Mouse (Mus musculus): ENCODE measurements around the gene Xxylt1.

Gene Xxylt1

GRCm38 (mm10) chr16:31060714-31061113 is 20.5 kb downstream of the Xxylt1 start:
- no peak for DNase-seq

GRCm38 (mm10) chr16:31060226-31060625 is 21.0 kb downstream of the Xxylt1 start:
- no peak for DNase-seq

DNA sequence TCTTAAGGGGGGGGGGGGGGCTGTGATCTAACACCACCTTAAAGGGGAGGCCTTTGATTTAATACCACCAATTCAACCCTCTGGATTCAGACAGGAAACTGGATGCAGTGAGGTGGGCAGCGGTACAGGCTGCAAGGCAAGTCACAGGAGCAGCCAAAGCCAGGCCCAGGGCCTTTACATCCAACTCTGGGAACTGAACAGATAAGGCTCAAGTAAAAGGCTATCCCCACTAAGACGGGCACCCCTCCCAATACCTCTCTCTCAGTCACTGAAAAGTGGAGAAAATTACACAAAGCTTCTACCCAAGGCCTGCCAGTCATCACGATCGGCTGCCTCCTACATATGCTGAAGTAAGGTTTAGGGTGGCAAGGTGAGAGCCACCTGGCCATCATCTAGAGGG is 21.5 kb downstream of the Xxylt1 start:
- no peak for DNase-seq

GRCm38 (mm10) chr16:31052812-31053211 is 28.4 kb downstream of the Xxylt1 start:
- DNase-seq: no peak

DNA sequence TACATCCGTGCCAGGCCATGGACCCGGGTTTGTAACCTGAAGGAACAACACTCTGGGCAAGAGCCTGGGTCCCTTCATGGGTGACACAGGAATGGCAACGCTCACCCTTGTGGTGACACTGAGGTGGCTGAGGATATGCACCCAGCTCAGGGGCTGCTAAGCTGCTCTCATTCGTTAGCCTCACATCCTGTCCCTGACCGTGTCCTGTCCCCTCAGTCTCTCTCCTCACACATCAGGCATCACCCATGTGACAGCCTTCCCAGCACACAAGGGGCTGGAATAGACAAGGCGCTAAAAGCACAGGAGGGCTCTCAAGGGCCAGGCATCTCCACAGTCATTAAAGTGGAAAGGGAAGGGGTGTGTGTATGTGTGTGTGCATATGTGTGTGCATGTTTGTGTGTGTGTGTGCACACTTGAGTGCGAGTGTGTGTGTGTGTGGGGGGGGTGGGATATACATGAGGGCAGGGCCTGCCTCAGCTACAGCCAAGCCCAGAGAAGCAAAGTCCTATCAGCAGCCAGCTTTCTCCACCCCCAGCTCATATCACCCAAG is 29.0 kb downstream of the Xxylt1 start:
- no peak for DNase-seq

- no peak for DNase-seq
These were observed 30.5 kb downstream of the Xxylt1 start for GRCm38 (mm10) chr16:31050701-31051100.

DNA sequence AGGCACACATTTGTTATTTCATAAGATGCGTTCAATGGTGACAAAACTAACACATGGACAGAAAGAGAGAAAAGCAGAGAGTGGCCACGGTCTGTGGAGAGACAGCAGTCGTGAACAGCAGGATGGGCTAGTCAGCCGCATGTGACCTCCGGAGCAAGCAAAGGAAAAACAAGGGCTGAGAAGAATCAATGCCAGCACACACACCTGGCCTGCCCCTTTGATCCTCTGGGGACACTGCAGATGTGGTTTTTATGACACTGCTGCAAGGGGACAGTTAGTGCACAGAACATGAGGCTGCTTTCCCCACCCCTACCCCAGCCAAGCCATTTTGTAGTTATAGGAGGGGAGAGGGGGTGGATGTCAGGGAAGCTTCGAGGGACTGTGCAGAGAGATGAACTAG is 33.0 kb downstream of the Xxylt1 start:
- no peak for DNase-seq

DNA sequence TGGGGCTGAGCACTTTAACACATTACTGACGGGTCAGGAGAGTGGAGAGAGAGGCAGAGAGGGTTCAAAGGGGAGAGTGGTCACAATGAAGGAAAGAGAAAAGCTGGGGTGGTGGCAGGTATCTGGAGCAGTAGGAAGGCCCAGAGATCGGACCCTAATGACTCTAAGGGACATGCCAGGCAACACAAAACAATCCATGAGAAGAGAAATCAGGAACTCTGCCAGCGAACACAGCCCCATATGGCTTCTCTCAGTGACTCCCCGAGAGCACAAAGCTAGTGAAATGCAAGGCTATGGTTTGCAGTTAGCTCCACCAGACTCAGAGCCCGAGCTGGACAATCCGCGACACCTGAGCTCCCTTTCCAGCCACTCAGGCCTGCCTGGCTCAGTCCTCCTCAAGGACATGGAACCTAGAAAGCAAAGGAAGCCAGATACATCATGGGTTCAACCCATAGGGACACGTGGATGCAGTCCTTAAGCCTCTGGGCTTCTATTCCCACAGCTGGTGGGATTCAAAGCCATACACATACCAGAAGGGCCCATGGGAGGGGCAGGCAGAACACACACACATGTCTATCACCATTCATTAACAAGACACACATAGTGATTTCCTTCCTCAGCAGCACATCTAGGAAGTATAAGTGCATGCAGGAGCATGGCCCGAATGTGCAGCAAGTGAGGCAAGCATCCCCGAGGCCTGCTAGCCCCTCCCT is 33.9 kb downstream of the Xxylt1 start:
- DNase-seq: peak; percentile 46 to 63

DNA sequence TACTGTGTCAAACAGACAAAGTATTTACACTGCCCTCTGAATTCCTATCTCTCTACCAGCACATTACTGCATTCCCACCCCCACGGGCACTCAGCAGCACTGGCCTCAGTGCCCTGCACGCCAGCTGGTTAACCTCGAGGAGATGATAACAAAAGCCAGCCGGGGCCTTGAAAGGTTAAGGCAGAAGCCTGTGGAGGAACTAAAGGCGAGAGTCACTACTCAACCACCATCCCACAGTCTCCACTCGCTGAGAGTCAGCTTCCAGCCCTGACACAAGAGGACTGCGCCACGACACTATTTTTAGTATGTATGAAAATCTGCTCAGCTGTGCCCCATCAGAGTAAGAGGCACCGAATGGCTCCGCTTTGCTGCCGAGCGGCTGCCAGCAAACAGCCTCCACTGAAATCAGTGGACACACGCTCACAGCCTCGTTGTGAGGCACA is 35.0 kb downstream of the Xxylt1 start:
- DNase-seq: peak; percentile 38 to 47

DNA sequence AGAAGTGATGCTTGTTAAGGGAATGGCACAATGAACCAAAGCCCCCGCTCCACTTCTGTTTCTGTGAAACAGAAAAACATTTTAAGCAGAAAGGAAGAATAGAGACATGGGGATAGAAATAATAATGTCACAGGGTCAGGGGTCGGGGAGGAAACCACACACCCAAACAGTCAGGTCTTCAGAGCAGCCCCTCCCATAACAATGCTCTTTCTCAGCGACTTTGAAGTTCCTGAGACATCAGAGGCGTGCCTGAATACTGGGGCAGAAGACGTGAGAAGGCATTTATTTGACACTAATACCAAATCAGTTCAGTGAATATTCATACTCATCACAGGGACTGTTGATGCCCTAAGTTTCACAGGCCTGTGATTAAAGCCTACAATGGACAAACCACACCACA is 36.0 kb downstream of the Xxylt1 start:
- no peak for DNase-seq

DNA sequence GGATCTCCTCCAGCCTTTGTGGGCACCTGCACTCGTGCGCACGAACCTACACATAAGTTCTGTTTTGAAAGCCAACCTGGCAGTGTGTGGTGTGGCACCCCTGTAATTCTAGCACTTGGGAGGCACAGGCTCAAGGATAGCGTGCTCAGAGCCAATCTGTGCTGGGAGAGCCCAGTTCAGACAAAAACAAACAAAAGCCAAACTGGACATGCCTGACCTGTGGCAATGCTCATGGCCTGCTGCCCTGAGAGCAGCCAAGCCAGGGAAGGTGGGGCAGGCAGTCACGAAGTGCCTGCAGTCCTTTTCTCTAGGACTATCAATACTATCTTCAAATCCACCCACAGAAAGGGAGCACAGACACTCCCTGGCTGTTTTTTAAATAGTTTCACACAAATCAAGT is 38.1 kb downstream of the Xxylt1 start:
- DNase-seq: no peak

- DNase-seq: no peak
These were observed 39.7 kb downstream of the Xxylt1 start for GRCm38 (mm10) chr16:31041566-31041965.

DNA sequence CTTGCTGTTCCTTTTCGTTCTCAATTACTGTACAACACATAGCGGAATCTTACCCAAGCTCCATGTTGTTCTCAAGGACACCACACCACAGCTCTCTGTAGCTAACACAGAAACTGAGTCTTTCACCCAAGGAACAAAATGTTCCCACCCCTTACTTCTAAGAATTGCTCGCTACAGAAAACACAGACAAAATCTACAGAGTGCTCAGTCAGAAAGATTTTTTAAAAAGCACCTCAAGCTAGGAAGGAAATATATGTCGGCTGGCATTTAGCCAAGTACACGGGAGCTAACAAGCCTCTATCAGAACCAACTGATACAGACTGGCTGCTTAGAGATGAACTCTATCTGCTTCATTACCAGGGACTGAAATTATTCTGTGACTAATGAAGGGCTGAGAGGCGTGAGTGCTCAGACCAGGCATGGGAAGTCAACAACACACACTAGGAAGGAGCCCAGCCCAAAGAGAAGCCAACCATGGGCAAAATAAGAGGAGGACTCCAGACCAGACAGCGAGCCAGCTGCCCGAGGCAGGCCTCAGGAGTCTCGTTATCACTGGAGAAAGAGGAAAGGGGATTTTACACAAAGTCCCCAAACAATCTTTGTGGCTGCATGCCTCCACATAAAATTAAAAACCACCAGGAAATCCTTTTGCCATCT is 41.3 kb downstream of the Xxylt1 start:
- no peak for DNase-seq

- DNase-seq: no peak
These were observed 43.8 kb downstream of the Xxylt1 start for GRCm38 (mm10) chr16:31037431-31037830.

DNA sequence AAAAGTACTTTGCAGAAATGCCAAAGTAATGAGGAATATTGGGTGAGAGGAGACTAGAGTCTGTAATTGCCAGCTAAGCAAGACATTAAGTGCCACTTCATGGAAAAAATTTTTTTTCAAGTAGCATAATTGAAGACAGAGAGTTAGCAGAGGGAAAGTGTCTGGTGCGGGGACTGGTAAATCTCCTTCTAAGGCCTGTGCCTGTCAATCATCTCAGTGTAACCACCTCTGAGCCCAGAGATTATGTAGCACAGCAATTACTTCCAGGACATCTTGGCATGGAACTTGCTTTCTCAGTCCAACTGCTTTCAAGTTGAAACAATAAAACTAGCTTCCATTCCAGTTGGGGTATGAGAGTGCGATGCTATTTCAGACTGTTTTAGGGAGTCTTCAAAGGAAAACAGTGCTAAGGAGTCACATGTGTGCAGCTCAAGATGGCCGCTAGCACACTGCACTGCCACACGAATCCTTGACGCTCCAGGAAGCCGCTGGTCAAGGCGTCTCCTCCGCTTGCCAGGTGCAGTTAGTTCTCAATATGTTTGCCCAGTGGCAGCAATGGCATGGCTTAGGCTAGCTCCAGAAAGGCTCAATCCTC is 45.5 kb downstream of the Xxylt1 start:
- DNase-seq: no peak

- DNase-seq: no peak
These were observed 46.0 kb downstream of the Xxylt1 start for GRCm38 (mm10) chr16:31035235-31035634.

GRCm38 (mm10) chr16:31034051-31034450 is 47.2 kb downstream of the Xxylt1 start:
- DNase-seq: no peak

DNA sequence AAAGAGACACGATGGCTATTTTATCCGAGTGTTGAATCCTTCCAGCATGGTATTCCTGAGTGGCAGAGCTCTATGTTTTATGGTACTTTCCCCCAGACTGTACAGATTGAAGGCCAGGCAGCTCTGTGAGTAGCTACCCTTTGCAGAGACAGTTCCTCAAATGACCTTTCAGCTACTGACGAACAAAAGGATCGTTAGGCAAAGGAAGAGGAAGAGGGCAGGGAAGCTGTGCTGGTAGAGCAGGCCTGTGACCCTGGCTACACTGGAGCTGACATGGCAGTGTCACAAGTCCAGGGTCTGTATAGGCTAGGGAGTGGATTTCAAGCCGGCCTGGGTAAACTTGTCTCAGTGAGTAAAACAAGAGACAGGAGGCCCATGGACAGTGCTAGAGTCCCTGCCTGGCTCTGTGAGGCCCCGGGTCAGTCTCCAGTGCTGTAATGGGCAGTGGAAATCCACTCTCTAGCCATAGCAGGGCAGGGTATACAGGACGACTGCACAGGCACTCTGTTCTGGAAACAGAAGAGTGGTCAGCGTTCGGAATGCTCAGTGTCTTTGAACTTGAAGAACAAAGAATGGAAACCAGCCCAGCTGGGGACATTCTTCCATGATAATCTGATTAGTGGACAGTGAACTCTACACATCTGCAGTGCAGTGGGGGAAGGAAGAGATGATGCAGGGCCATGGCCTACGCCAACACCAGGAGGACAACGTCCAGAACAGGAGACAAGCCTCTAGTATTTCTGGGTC is 51.3 kb downstream of the Xxylt1 start:
- no peak for DNase-seq

GRCm38 (mm10) chr16:31027675-31028074 is 53.6 kb downstream of the Xxylt1 start:
- DNase-seq: no peak

DNA sequence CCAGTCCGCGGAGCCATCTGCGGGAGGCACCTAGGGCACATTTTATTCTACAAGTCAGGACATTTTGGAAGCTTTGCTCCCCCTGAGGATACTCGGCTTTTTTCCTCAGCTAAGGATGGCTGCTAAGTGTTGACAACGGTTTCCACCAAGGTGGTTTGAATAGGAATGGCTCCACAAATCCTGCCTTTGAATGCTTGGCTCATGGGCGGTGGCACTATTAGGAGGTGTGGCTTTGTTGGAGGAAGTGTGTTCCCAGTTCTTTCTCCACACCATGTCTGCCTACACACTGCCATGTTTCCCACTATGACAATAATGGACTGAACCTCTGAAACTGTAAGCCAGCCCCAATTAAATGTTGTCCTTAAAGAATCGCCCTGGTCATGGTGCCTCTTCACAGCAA is 55.7 kb downstream of the Xxylt1 start:
- no peak for DNase-seq

GRCm38 (mm10) chr16:31024997-31025396 is 56.2 kb downstream of the Xxylt1 start:
- DNase-seq: no peak

DNA sequence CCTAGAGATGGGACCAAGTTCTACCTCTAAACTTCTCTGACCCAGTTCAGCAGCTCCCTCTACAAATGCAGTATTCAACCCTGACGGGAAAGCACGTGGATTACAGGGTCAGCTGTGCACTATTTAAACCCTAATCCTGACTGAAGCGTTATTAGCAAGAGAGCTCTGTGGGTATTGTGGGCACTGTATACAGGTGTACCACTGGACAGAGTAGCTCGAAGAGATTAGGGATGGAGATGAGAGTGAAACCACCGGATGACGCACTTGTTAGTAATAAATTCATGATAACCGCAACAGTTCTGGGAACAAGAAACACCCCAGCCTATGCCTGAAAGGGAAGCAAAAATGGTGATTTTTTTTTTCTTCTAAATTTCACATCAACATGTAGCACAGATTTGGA is 57.0 kb downstream of the Xxylt1 start:
- DNase-seq: no peak

DNA sequence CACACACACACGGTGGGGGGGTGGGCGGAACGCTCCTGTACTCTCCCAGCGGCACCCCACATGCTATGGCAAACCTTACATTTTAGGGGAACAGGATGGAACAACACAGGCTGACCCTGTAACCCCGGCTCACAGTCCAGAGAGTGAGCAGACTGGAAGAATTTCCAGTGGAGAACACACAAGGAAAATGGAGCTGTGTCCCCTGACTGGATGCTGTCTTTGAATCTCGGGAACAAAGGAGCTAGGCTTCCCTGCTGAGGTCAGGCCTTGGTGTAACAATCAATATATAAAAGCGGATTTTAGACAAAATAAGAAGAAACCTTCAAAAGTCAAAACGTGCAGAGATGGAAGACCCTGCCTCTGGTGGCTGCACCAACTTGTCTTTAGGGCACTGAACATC is 57.4 kb downstream of the Xxylt1 start:
- no peak for DNase-seq
